8 mouse cellular contexts compared by ENCODE assay signal in the genomic region with DNA sequence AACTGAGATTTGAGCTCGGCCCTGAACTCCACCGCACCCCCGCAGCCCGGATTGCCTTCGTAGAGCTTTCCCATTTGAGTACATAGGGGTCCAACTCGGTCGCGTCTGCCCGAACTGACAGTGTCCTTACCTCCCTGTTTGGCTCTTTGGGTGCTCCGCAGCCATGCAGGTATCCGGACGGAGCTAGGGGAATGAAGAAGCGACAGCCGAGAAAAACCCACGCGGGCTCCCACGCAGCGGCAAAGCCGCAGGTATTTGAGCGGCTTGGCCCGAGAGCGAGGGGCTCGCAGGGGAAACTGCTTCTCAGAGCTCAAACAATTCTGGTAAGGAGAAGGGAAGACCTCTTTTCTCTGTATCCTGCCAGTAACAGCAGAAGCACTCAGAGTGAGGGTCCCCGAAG.
A peak's percentile ranks its signal among the peaks of the same experiment; 100 is the strongest.
DNase-seq lines count a peak whose midpoint lies in the region; ATAC-seq and TF ChIP-seq lines count a peak whose summit lies in the region.

No protein-coding gene starts in this region.

- no peaks in the 10 kb centered on the region for H3K36me3 ChIP-seq in stomach, embryonic 14.5 days (ENCODE audit: control insufficient read depth, insufficient read depth, low read length)
- H3K36me3 ChIP-seq in stomach, postnatal 0 days (ENCODE audit: control insufficient read depth, insufficient read depth, low read length) = no peaks in the 10 kb centered on the region
- H3K36me3 ChIP-seq in limb, embryonic 15.5 days = no peaks in the 10 kb centered on the region

- ATAC-seq in stomach, embryonic 14.5 days (ENCODE audit: insufficient number of reproducible peaks, insufficient read depth, low FRiP score, low read depth) = no peak
- ATAC-seq in stomach, postnatal 0 days (ENCODE audit: low FRiP score, low TSS enrichment) = no peak
- no peak for ATAC-seq in limb, embryonic 15.5 days (ENCODE audit: insufficient number of reproducible peaks, low FRiP score, low TSS enrichment, low read depth)

- TF ChIP-seq EP300 in stomach, postnatal 0 days (optimal IDR thresholded peaks at IDR 0.05) = no peak

- no peak overlapping the region for H3K27ac ChIP-seq in stomach, embryonic 14.5 days (ENCODE audit: low read length)
- no peak overlapping the region for H3K27ac ChIP-seq in stomach, postnatal 0 days (replicated peaks)
- peak overlapping the region; percentile 33 for H3K27ac ChIP-seq in limb, embryonic 15.5 days

- H3K4me3 ChIP-seq in stomach, embryonic 14.5 days (ENCODE audit: low read depth, low read length) = peak overlapping the region; percentile 12
- no peak overlapping the region; the same call in 1 of the 2 replicates for H3K4me3 ChIP-seq in stomach, postnatal 0 days (ENCODE audit: low read depth, low read length)
- H3K4me3 ChIP-seq in limb, embryonic 15.5 days = peak overlapping the region; percentile 31

- intact Hi-C loops in gastrocnemius, postnatal 14 days (cut with DNase I; ENCODE audit: low total_unique reads) = no loop called here

- H3K4me2 ChIP-seq in stomach, embryonic 14.5 days (replicated peaks; ENCODE audit: low read depth, low read length) = peak overlapping the region; percentile 38
- H3K4me2 ChIP-seq in stomach, postnatal 0 days (replicated peaks; ENCODE audit: low read depth) = no peak overlapping the region; the same call in 1 of the 2 replicates
- peak overlapping the region; percentile 49 for H3K4me2 ChIP-seq in limb, embryonic 15.5 days

- no peak for TF ChIP-seq CTCF in stomach, postnatal 0 days (IDR thresholded peaks at IDR 0.05; ENCODE audit: low read depth)

- 21% methylated on average over 24 of the region's 24 CpGs for WGBS in stomach, embryonic 14.5 days
- WGBS in stomach, postnatal 0 days = 54% methylated on average over 24 of the region's 24 CpGs
- 33% methylated on average over 24 of the region's 24 CpGs for WGBS in limb, embryonic 15.5 days

- peaks cover 32% of the 10 kb centered on the region for H3K27me3 ChIP-seq in stomach, embryonic 14.5 days (ENCODE audit: control insufficient read depth, insufficient read depth, low read length)
- peaks cover 12% of the 10 kb centered on the region for H3K27me3 ChIP-seq in stomach, postnatal 0 days (ENCODE audit: control insufficient read depth, insufficient read depth, low read length)
- peaks cover 39% of the 10 kb centered on the region for H3K27me3 ChIP-seq in limb, embryonic 15.5 days

- peak; percentile 12 for DNase-seq in gastrocnemius, postnatal 14 days
- DNase-seq in gastrocnemius, adult 8-10 months (ENCODE audit: low spot score in 2 of 2) = no peak
- no peak for DNase-seq in stomach, postnatal 0 days (ENCODE audit: low spot score)
- no peak for DNase-seq in right cerebral cortex, postnatal 10 days (ENCODE audit: low spot score in 2 of 2)
- DNase-seq in right cerebral cortex, postnatal 36 days (ENCODE audit: low spot score in 2 of 2) = no peak
- no peak for DNase-seq in retina, postnatal 1 day

- H3K4me1 ChIP-seq in stomach, embryonic 14.5 days (ENCODE audit: control insufficient read depth, insufficient read depth, low read length) = no peaks in the 10 kb centered on the region
- H3K4me1 ChIP-seq in stomach, postnatal 0 days (replicated peaks; ENCODE audit: control insufficient read depth, insufficient read depth) = no peaks in the 10 kb centered on the region
- peaks cover 44% of the 10 kb centered on the region for H3K4me1 ChIP-seq in limb, embryonic 15.5 days

- no peak overlapping the region for H3K9ac ChIP-seq in stomach, embryonic 14.5 days (replicated peaks; ENCODE audit: low read depth, low read length)
- no peak overlapping the region for H3K9ac ChIP-seq in stomach, postnatal 0 days (ENCODE audit: low read length)
- H3K9ac ChIP-seq in limb, embryonic 15.5 days = no peak overlapping the region

- H3K9me3 ChIP-seq in stomach, embryonic 14.5 days (ENCODE audit: control insufficient read depth, low read depth, low read length) = no peaks in the 10 kb centered on the region
- no peaks in the 10 kb centered on the region for H3K9me3 ChIP-seq in stomach, postnatal 0 days (ENCODE audit: control insufficient read depth, low read length)
- H3K9me3 ChIP-seq in limb, embryonic 15.5 days = no peaks in the 10 kb centered on the region
